Mouse (Mus musculus) neural tube, embryonic 11.5 days (tissue): ENCODE data around the gene Lars2. TPM values are rescaled to one million over a fixed set of nuclear protein-coding genes. Genes with fewer than 3 reads are reported as not detected.

Experiments
- ATAC-seq: fragments of 200-750 bp; cut with Nextera tagmentation; 2 replicates; pipeline ENCODE4 v1.8.0; 2017; ENCODE audit warnings: moderate number of reproducible peaks, mild to moderate bottlenecking, moderate TSS enrichment, moderate library complexity; ENCODE audit not compliant: insufficient read depth, low FRiP score, low TSS enrichment
- DNase-seq: peaks from one replicate; pipeline ENCODE4 v3.0.0-alpha.2; 2015; ENCODE audit warnings: low spot score
- H3K27ac ChIP-seq: fragments of 300-500 bp; sonication (generic); 2 replicates; pipeline ENCODE4 v1.5.1; 2014; ENCODE audit warnings: low read depth, mild to moderate bottlenecking, low read length
- H3K27me3 ChIP-seq: fragments of 300-500 bp; sonication (generic); 2 replicates; pipeline ENCODE4 v1.6.1; 2014; ENCODE audit warnings: mild to moderate bottlenecking, low read length, mixed read lengths; ENCODE audit not compliant: control insufficient read depth, insufficient read depth
- H3K36me3 ChIP-seq: fragments of 300-500 bp; sonication (generic); 2 replicates; pipeline ENCODE4 v1.6.1; 2014; ENCODE audit warnings: mild to moderate bottlenecking, low read length, moderate library complexity, mixed read lengths; ENCODE audit not compliant: control insufficient read depth, insufficient read depth
- H3K4me1 ChIP-seq: fragments of 300-500 bp; sonication (generic); 2 replicates; pipeline ENCODE4 v1.6.1; 2014; ENCODE audit warnings: low read length, mixed read lengths; ENCODE audit not compliant: control insufficient read depth, insufficient read depth
- H3K4me2 ChIP-seq: fragments of 300-500 bp; sonication (generic); 2 replicates; pipeline ENCODE4 v1.6.1; 2014; ENCODE audit warnings: low read depth, mild to moderate bottlenecking, moderate library complexity
- H3K4me3 ChIP-seq: fragments of 300-500 bp; sonication (generic); 2 replicates; pipeline ENCODE4 v1.5.1; 2014; ENCODE audit warnings: low read depth, low read length
- H3K9ac ChIP-seq: fragments of 300-500 bp; sonication (generic); 2 replicates; pipeline ENCODE4 v1.6.1; 2014; ENCODE audit warnings: mild to moderate bottlenecking, low read length
- H3K9me3 ChIP-seq: fragments of 300-500 bp; sonication (generic); 2 replicates; pipeline ENCODE4 v1.6.1; 2016; ENCODE audit warnings: low read length; ENCODE audit not compliant: control insufficient read depth
- WGBS: fragments of 180-500 bp; shearing (Covaris S2); extraction: QIAGEN DNeasy Blood & Tissue Kit; methylation state at CpG from one replicate; pipeline ENCODE4 v1.1.7; 2014; 5-methylcytosine and 5-hydroxymethylcytosine counted together
- polyA plus RNA-seq: library from polyadenylated mRNA; unstranded; fragments of >200 nt; fragmentation: Nextera tagmentation; extraction: Ambion mirVana; gene quantifications from 2 replicates; pipeline ENCODE4 v1.2.1, GENCODE M21; 2014

The Lars2 gene
- polyA plus RNA-seq, 1 experiment from 2014 or later = 1,025 TPM

DNA sequence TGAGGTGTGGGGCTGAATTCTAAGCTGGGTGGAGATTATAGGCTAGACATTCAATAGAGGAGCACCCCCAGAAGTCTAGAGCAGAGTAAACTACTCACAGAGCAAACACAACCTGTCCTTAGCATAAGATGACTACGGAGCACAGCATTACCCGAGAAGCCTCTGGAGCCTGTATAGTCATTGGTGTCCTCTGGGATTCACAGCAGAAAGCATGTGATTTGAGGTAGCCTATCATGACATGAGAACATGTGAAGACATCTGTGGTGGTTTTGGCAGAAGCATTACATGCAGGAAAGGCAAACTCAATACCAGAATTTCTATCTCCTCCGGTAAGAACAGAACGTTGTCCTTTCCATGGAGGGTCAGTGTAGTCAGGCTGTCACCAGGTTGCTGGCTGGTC, 118.8 kb downstream of the Lars2 start:
- no peak overlapping the region for H3K4me2 ChIP-seq
- peaks cover 7% of the 10 kb centered on the region for H3K4me1 ChIP-seq
- peaks cover 5% of the 10 kb centered on the region for H3K36me3 ChIP-seq
- H3K4me3 ChIP-seq = no peak overlapping the region
- DNase-seq (no peak), ATAC-seq (no peak)
- no peaks in the 10 kb centered on the region for H3K9me3 ChIP-seq
- H3K27ac ChIP-seq = no peak overlapping the region
- H3K27me3 ChIP-seq = no peaks in the 10 kb centered on the region
- 94% methylated on average over 4 of the region's 4 CpGs for WGBS
- H3K9ac ChIP-seq = no peak overlapping the region

DNA sequence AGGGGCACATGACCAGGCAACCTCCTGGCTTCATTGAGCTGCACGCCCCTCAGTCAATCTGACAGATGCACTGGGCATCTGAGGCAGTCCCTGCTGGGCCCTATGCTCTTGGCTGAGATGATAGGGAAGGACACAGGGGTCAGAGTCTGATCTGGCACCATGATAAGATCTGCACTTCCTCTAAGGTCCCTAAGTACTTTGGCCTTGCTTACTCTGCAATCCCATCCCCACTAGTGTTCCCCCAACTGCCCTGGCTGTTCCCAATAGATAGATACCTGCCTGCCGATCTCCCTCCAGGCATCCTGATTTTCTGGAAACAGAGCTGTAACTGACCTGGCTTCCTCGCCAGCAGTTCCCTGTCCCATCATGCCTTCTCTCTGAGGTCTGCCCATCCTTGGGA, 119.9 kb downstream of the Lars2 start:
- no peak overlapping the region for H3K4me2 ChIP-seq
- WGBS = 80% methylated on average over 3 of the region's 3 CpGs
- DNase-seq = no peak
- H3K27ac ChIP-seq = no peak overlapping the region
- H3K9me3 ChIP-seq = no peaks in the 10 kb centered on the region
- ATAC-seq = no peak
- H3K4me3 ChIP-seq = no peak overlapping the region
- no peak overlapping the region for H3K9ac ChIP-seq
- peaks cover 2% of the 10 kb centered on the region for H3K36me3 ChIP-seq
- H3K4me1 ChIP-seq = no peaks in the 10 kb centered on the region
- no peaks in the 10 kb centered on the region for H3K27me3 ChIP-seq

- Histone ChIP-seq H3K4me1 (no peaks in the 10 kb centered on the region), H3K9ac (no peak overlapping the region), H3K27me3 (no peaks in the 10 kb centered on the region), H3K9me3 (no peaks in the 10 kb centered on the region), H3K36me3 (peaks cover 2% of the 10 kb centered on the region), H3K4me3 (no peak overlapping the region), H3K27ac (no peak overlapping the region), H3K4me2 (no peak overlapping the region)
- 81% methylated on average over 2 of the region's 2 CpGs for WGBS
- ATAC-seq (no peak), DNase-seq (no peak)
Measured at GRCm38 (mm10) chr9:123489073-123489472, 122.3 kb downstream of the Lars2 start.

- Histone ChIP-seq H3K4me3 (no peak overlapping the region), H3K9me3 (no peaks in the 10 kb centered on the region), H3K4me1 (no peaks in the 10 kb centered on the region), H3K27ac (no peak overlapping the region), H3K27me3 (no peaks in the 10 kb centered on the region), H3K9ac (no peak overlapping the region), H3K36me3 (no peaks in the 10 kb centered on the region; the same call in 1 of the 2 replicates), H3K4me2 (no peak overlapping the region)
- DNase-seq (no peak), ATAC-seq (no peak)
- WGBS = 69% methylated on average over 9 of the region's 9 CpGs
Measured at GRCm38 (mm10) chr9:123489727-123490343, 123.1 kb downstream of the Lars2 start.

- WGBS = 86% methylated on average over 5 of the region's 5 CpGs
- ATAC-seq = no peak
- Histone ChIP-seq H3K27me3 (no peaks in the 10 kb centered on the region), H3K9ac (no peak overlapping the region), H3K36me3 (no peaks in the 10 kb centered on the region; the same call in 1 of the 2 replicates), H3K27ac (no peak overlapping the region), H3K4me2 (no peak overlapping the region), H3K4me3 (no peak overlapping the region), H3K9me3 (no peaks in the 10 kb centered on the region), H3K4me1 (no peaks in the 10 kb centered on the region)
- no peak for DNase-seq
Measured at GRCm38 (mm10) chr9:123490930-123491329, 124.2 kb downstream of the Lars2 start.

- 81% methylated on average over 9 of the region's 9 CpGs for WGBS
- no peaks in the 10 kb centered on the region for H3K4me1 ChIP-seq
- H3K9me3 ChIP-seq = no peaks in the 10 kb centered on the region
- ATAC-seq (no peak), DNase-seq (no peak)
- no peak overlapping the region for H3K9ac ChIP-seq
- no peaks in the 10 kb centered on the region for H3K36me3 ChIP-seq
- no peak overlapping the region for H3K4me2 ChIP-seq
- no peak overlapping the region for H3K4me3 ChIP-seq
- no peaks in the 10 kb centered on the region for H3K27me3 ChIP-seq
- no peak overlapping the region for H3K27ac ChIP-seq
Measured at GRCm38 (mm10) chr9:123491917-123492585, 125.3 kb downstream of the Lars2 start.

- H3K4me1 ChIP-seq = no peaks in the 10 kb centered on the region
- H3K9me3 ChIP-seq = no peaks in the 10 kb centered on the region
- no peak overlapping the region for H3K27ac ChIP-seq
- no peak for ATAC-seq
- no peak overlapping the region for H3K9ac ChIP-seq
- no peaks in the 10 kb centered on the region for H3K36me3 ChIP-seq
- no peak overlapping the region for H3K4me2 ChIP-seq
- WGBS = 19% methylated on average over 13 of the region's 13 CpGs
- DNase-seq = no peak
- no peaks in the 10 kb centered on the region for H3K27me3 ChIP-seq
- H3K4me3 ChIP-seq = no peak overlapping the region
Measured at GRCm38 (mm10) chr9:123496665-123497064, 129.9 kb downstream of the Lars2 start.

DNA sequence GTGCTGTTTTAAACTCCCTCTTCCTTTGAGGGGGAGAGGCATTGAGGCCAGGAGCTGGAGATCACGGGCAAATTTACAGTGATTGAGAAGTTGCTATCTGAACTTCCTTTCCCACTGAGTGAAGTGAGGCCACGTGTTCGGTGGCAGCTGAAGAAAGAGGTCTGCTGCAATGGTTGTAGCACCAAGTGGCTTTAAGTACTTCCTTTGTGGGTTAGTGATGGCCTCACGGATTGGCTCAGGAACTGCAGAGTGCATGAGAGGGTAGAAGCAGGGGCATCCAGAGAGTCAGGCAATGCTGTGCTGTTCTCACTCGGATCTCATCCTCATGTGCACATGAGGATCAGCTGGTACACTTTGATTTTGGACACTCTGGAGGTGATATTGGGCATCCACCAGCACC, 131.2 kb downstream of the Lars2 start:
- Histone ChIP-seq H3K4me1 (no peaks in the 10 kb centered on the region), H3K9me3 (no peaks in the 10 kb centered on the region), H3K36me3 (peaks cover 2% of the 10 kb centered on the region; the same call in 1 of the 2 replicates), H3K27ac (no peak overlapping the region), H3K27me3 (no peaks in the 10 kb centered on the region), H3K4me3 (no peak overlapping the region), H3K4me2 (no peak overlapping the region), H3K9ac (no peak overlapping the region)
- ATAC-seq = no peak
- no peak for DNase-seq
- WGBS = 87% methylated on average over 5 of the region's 5 CpGs

GRCm38 (mm10) chr9:123500480-123500879, 133.8 kb downstream of the Lars2 start:
- 92% methylated on average over 4 of the region's 4 CpGs for WGBS
- DNase-seq = no peak
- Histone ChIP-seq H3K27ac (no peak overlapping the region), H3K36me3 (peaks cover 2% of the 10 kb centered on the region; the same call in 1 of the 2 replicates), H3K9me3 (no peaks in the 10 kb centered on the region), H3K9ac (no peak overlapping the region), H3K4me2 (no peak overlapping the region), H3K4me1 (no peaks in the 10 kb centered on the region), H3K4me3 (no peak overlapping the region), H3K27me3 (no peaks in the 10 kb centered on the region)
- ATAC-seq = no peak
